Mouse (Mus musculus): Measurements from ENCODE around the gene Sec16b.

The Sec16b gene

GRCm38 (mm10) chr1:157513559-157513958 lies 7.0 kb downstream of the Sec16b start:
- in situ Hi-C loops (cut with MseI, MboI): no loop called here

- in situ Hi-C loops (cut with MseI, MboI): no loop called here
These were observed 7.8 kb downstream of the Sec16b start for GRCm38 (mm10) chr1:157514298-157514697.

- in situ Hi-C loops (cut with MseI, MboI): no loop called here
These were observed 10.6 kb downstream of the Sec16b start for GRCm38 (mm10) chr1:157516838-157517808.

- in situ Hi-C loops (cut with MseI, MboI): no loop called here
These were observed 11.6 kb downstream of the Sec16b start for GRCm38 (mm10) chr1:157518111-157518523.

- in situ Hi-C loops (cut with MseI, MboI): no loop called here
These were observed 12.9 kb downstream of the Sec16b start for GRCm38 (mm10) chr1:157519396-157519795.

- in situ Hi-C loops (cut with MseI, MboI): no loop called here
These were observed 15.8 kb downstream of the Sec16b start for GRCm38 (mm10) chr1:157522322-157522721.

- in situ Hi-C loops (cut with MseI, MboI): no loop called here
These were observed 18.2 kb downstream of the Sec16b start for GRCm38 (mm10) chr1:157524775-157525174.

- in situ Hi-C loops (cut with MseI, MboI): no loop called here
These were observed 19.3 kb downstream of the Sec16b start for GRCm38 (mm10) chr1:157525692-157526354.

GRCm38 (mm10) chr1:157526625-157527024 lies 20.1 kb downstream of the Sec16b start:
- in situ Hi-C loops (cut with MseI, MboI): no loop called here

- in situ Hi-C loops (cut with MseI, MboI): no loop called here
These were observed 26.4 kb downstream of the Sec16b start for GRCm38 (mm10) chr1:157532826-157533460.

- in situ Hi-C loops (cut with MseI, MboI): no loop called here
These were observed 29.0 kb downstream of the Sec16b start for GRCm38 (mm10) chr1:157535571-157535970.

- in situ Hi-C loops (cut with MseI, MboI): no loop called here
These were observed 29.9 kb downstream of the Sec16b start for GRCm38 (mm10) chr1:157536471-157536870.

- in situ Hi-C loops (cut with MseI, MboI): no loop called here
These were observed 31.1 kb downstream of the Sec16b start for GRCm38 (mm10) chr1:157537636-157538035.

- in situ Hi-C loops (cut with MseI, MboI): no loop called here
These were observed 38.5 kb downstream of the Sec16b start for GRCm38 (mm10) chr1:157545056-157545455.

- in situ Hi-C loops (cut with MseI, MboI): no loop called here
These were observed 41.1 kb downstream of the Sec16b start for GRCm38 (mm10) chr1:157547658-157548057.

GRCm38 (mm10) chr1:157549721-157550120 lies 43.2 kb downstream of the Sec16b start:
- in situ Hi-C loops (cut with MseI, MboI): loop anchor here in 1 of 2 experiments (5.0 kb wide), 1 partner anchor 1103 kb away; no protein-coding TSS in a partner anchor

GRCm38 (mm10) chr1:157552749-157553451 lies 46.4 kb downstream of the Sec16b start:
- in situ Hi-C loops (cut with MseI, MboI): loop anchor here in 1 of 2 experiments (5.0 kb wide), 1 partner anchor 1099 kb away; no protein-coding TSS in a partner anchor

GRCm38 (mm10) chr1:157554163-157554562 lies 47.6 kb downstream of the Sec16b start:
- in situ Hi-C loops (cut with MseI, MboI): loop anchor here in 1 of 2 experiments (5.0 kb wide), 1 partner anchor 1098 kb away; no protein-coding TSS in a partner anchor

GRCm38 (mm10) chr1:157554686-157555530 lies 48.4 kb downstream of the Sec16b start:
- in situ Hi-C loops (cut with MseI, MboI): loop anchor here in 1 of 2 experiments (5.0 kb wide), 1 partner anchor 1097 kb away; no protein-coding TSS in a partner anchor

- in situ Hi-C loops (cut with MseI, MboI): no loop called here
These were observed 49.2 kb downstream of the Sec16b start for GRCm38 (mm10) chr1:157555738-157556137.

All from mouse trophoblast stem cell (cell line).